Mouse (Mus musculus) spleen, postnatal 14 days (tissue): Measurements from ENCODE around the gene Nxf7.
A peak's percentile ranks its signal among the peaks of the same experiment; 100 is the strongest.
"Not testable (repeated sequence)": the region's sequence is repeated elsewhere in the genome, so short reads cannot be mapped to it uniquely, and the experiment has no call there.

Experiments used
- DNase-seq, 2 experiments: peaks; one replicate each; pipeline ENCODE4 v3.0.0; 2021 to 2022; ENCODE audit warnings: low spot score in 2 of 2

Nxf7 gene

DNA sequence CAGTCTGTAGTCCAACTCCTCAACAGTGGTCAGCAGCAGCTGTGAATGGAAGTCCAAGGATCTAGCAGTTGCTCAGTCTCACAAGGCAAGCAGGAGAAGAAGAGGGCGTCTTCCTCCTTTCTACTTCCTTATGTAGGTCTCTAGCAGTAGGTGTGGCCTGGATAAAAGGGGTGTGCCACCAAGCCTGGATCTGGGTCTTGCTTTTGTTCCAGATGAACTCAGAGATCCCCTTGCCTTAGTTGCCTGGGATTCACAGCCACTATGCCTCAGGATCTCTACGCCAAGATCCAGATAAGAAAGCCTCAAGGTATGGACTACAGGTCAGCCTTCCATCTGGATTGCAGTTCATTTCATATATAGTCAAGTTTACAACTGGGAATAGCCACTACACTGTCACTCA, at the start of gene Nxf7:
Gene Nxf7 (minus strand): TSS at position 101 of the 400 bp plus-strand sequence.
- no peak for DNase-seq

DNA sequence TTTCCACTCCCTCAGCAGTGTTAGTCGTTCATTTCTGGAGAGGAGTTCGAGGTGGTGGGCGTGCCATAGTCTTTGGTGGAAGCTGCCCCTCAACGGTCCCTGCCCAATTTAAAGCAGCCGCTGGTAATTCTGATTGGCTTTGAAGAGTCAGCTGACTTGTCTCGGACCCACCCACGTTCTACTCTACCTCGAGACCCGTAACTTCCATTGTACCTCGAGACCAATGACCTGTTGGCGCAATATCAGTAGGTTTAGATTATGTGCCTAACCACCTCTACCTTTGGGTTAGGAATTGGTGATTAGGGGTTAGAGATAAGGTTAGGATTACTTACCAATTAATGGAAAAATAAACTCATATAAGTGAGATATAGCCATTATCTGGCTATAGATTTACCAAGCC, 29.0 kb upstream of the Nxf7 start, which contains the start of gene Prame:
Gene Prame (minus strand): TSS at position 101 of the 400 bp plus-strand sequence.
- no peak for DNase-seq

DNA sequence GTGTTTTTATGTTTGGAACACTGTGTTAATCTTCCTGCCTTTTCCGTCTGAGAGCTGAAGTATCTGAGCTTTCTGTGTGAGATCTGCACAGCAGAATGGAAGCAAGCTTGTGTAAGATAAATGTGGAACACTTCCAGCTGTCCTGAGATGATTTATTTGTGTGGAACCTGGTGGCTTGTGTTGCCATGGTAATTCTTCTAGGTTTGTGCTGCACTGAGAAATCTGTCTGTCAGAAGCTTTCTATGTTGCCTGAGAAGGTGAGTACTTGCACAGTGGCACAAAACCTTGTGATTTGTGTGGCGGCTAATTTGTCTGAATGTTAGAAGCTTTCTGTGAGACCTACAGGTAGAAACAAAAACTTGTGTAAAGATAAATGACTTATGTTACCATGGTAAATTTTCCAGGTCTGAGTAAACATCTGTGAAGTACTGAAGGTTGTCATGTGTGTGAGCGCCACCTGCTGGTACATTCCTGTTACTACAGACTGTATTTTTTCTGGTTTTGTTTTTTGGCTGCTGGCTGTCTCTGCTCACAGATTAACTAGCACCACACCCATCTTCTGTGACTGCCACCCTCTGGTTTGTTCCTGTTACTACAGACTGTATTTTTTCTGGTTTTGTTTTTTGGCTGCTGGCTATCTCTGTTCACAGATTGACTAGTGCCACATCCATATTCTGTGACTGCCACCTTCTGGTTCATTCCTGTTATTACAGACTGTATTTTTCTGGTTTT, 2.9 kb upstream of the Nxf7 start:
- peak in 1 of 2 experiments; percentile 6 for DNase-seq

DNA sequence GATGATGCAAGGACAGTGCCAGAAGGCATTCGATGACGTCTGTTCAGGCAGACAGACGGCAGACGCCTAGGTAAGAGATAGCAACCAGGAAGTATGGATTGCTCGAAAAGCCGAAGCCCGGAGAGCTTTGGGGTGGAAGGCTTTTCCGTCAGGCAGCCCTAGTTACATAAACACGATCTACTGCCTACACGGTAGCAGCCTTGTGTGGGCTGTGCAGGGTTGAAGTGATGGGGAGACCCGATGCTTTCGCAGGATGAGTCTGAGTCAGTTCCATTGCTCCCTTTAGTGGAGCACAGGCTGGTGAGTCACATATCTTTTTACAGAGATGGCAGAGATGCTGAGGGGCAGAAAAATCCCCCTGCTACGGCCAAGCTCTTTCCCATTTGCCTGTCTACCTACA, 481 bp downstream of the Nxf7 start:
- no peak for DNase-seq

DNA sequence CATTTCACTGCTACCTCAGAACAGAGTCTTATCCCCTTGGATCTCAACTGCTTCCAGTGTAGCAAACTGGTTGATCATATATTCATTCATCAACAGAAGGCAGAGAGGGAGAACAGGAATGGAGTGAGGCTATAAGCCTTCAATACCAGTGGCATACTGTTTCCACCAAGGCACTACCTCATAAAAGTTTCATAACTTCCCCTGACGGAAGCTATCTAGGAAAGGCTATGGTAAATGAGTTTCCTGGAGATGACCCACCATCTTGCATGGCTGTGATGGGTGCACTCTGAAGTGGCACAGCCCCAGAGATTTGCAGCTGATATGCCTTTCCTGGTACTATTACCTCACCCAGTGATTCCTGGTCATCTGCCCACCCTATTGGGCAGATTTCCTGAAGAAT, 22.2 kb downstream of the Nxf7 start:
- DNase-seq, result no peak

DNA sequence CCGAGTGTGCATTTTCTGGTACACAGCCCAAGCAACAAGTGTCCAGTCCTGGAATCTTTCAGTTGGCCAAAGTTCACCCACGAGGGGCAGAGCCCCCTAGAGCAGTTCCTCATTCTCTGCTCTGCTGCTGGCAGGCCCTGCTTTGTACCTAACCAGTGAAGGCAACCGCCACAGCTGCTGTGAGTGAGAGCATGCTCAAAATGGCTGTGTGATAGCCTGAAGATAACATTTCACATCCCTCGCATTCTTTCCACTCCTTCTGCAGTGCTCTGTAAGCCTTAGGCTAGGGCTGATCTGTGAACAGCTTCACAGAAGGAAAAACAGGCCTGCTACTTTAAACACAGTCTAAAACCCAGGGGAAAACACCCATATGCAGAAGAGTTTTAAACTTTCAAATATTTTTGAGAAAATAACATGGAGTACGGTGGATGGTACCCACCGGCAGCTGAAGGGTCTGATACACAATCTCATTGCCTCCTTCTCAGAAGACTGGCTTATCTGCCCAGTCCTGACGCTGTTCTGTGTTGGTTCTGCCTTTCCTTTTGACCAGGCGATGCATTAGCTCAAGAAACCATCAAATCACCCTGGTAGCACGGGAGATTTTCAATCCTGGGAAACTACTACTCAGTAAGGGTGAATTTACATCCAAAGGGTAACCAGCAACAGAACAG, 23.5 kb downstream of the Nxf7 start:
- DNase-seq, result not testable (repeated sequence)

DNA sequence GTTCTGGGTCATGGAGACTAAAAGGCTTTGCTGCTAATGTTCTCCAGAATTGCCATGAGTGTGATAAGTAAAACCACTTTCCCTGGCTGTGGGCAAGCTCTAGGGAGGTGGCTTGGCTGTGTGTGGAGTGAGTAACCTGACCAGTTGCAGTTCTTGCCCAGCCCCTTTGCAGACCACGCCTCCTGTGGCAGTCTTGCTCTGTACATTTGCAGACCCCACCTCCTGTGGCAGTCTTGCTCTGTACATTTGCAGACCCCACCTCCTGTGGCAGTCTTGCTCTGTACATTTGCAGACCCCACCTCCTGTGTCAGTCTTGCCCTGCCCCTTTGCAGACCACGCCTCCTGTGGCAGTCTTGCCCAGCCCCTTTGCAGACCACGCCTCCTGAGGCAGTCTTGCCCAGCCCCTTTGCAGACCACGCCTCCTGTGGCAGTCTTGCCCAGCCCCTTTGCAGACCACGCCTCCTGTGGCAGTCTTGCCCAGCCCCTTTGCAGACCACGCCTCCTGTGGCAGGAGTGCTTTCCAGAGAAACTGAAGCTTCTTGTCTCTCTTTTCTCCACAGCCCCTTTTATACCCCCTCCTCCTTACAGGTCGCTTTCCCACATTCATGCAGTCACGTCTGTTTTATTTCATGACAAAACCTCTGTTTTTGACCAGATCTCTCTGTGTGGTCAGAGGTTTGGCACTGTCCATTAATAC, 24.2 kb downstream of the Nxf7 start:
- DNase-seq, result peak in 1 of 2 experiments; percentile 22

DNA sequence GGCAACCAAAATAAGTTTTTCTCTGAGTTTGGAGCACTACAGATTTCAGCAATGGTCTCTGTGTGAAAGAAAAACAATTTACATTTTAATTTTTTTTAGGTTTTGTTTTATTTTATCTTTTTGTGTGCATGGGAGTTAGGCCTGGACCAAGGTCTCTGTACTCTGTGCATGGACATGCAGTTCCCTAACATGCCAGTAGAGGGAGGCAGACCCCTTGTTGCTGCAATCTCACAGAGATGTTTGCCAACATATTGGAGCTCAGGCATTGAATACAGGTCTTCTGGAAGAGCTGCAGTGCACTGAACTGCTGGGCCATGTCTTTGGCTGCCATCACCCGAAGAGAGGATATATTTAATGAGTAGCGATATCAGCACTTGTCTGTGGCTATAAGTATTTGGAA, 29.1 kb downstream of the Nxf7 start:
- DNase-seq, result peak in 1 of 2 experiments; percentile 9

DNA sequence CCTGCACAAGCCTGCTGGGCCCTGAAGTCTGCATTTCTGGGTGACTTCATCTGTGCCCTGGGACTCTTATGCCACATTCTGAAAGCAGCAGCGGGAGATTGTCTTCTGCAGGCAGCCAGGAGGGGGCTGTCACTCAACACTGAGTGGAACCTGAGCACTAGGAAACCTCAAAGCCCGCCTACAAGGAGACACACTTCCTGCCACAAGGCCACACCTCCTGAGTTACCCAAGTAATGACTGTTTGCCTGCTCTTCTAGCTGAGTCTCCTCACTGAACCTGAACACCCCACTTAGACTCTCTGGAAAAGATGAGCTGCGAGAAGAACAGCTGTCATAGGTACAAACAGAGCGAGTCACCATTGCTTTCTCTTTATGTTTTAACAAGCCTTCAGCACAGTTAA, 33.6 kb downstream of the Nxf7 start:
- DNase-seq, result not testable (repeated sequence)

DNA sequence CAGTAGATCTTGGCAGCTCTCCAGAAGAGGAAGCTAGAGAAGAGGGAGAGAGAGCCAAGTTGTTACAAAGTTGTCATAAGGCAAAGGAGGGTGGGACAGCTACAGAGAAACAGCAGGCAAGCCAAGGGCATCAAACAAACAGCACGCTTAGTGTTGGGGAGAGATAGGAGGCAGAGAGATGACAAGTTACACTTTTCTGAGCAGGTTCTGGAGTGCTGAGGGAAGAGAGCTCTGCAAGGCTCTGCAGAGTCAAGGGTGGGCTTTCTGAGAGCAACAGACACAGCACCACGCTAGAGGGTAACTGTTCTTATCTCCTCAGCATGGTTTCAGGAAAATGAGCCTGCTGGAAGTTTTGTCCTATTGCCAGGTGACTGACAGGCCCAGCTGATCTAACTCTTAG, 35.7 kb downstream of the Nxf7 start:
- no peak for DNase-seq

DNA sequence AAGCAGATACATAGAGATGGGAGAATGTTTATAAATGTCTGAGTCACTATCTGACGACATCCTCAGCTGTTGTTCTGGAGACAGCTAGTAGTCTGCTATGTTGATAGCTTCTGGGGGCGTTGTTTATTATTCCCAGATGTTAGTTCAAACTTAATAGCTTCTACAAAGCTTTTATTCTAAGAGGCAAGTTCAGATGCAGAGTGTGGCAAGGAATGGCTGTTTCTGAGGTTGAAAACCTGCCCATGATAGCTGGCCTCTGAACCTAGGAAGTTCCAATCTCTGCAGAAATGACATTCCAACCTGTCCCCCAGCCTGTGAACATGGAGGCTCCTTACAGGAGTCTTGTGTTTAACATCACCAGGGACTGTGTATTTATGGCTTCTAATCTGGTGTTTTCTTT, 36.9 kb downstream of the Nxf7 start:
- DNase-seq, result not testable (repeated sequence)

DNA sequence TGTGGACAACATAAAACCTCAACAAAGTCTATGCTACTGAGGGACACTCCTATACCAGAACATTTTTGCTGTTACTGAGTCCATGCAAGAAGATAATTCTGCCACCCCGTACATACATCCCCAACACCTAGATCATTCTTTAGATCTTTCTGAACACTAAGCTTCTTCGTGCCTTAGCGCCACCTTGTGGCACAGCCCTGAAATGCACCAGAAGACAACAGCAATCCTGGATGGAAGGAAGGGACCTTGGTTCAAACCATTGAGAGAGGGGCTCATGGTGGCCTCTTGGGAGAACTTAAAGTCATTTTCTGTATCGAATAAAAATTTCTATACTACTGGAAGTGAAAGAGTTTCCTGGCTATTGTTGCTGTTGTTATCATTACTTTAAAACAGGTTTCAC, 37.6 kb downstream of the Nxf7 start:
- peak; percentile 8 to 34 for DNase-seq

DNA sequence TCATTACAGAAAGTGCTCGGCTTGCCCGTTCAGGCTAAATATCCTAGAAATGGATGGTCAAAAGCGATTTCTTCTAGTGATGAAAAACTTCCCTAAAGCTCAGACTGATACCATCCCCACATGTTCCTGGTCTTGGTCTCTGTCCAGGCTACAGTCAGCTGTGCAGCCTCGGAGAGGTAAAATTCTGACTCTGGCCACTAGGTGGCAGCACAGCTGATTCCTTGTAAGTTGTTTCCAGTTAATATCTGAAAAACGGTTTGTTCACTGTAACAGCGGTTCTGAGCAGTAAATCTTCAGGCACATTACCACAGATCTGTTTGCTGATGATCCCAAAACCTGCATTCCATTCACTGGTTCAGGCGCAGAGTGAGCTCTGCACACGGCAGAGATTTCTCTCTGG, 38.9 kb downstream of the Nxf7 start:
- not testable (repeated sequence) for DNase-seq
